Mouse (Mus musculus): ENCODE results near the gene Plcl1. TPM values are rescaled to one million over a fixed set of nuclear protein-coding genes. Genes with fewer than 3 reads are reported as not detected.

Plcl1 gene
- polyA plus RNA-seq, 1 experiment from 2014 or later, result 4.2 TPM

GRCm38 (mm10) chr1:55700016-55700415 lies 294.3 kb downstream of the Plcl1 start:
- ATAC-seq (ENCODE audit: low FRiP score), result no peak
- H3K4me3 ChIP-seq, result no peak overlapping the region
- 97% methylated on average over 1 of the region's 1 CpGs for WGBS

GRCm38 (mm10) chr1:55700726-55701125 lies 295.0 kb downstream of the Plcl1 start:
- Histone ChIP-seq H3K4me1 (replicated peaks) (peaks cover 28% of the 10 kb centered on the region), H3K4me3 (no peak overlapping the region), H3K9ac (no peak overlapping the region), H3K9me3 (0 out of 2 replicates have a peak, but pooled peaks cover 2% of the 10 kb centered on the region), H3K36me3 (no peaks in the 10 kb centered on the region; the same call in 1 of the 2 replicates), H3K27ac (no peak overlapping the region), H3K4me2 (no peak overlapping the region), H3K27me3 (no peaks in the 10 kb centered on the region)
- no peak for ATAC-seq (ENCODE audit: low FRiP score)
- 27% methylated on average over 6 of the region's 6 CpGs for WGBS

More at GRCm38 (mm10) chr1:55700016-55700415, 294.3 kb downstream of the Plcl1 start:
- H3K4me2 ChIP-seq, result no peak overlapping the region
- peaks cover 20% of the 10 kb centered on the region for H3K4me1 ChIP-seq (replicated peaks)
- no peak overlapping the region for H3K27ac ChIP-seq
- no peaks in the 10 kb centered on the region for H3K27me3 ChIP-seq
- no peaks in the 10 kb centered on the region; the same call in 1 of the 2 replicates for H3K36me3 ChIP-seq
- 0 out of 2 replicates have a peak, but pooled peaks cover 2% of the 10 kb centered on the region for H3K9me3 ChIP-seq
- H3K9ac ChIP-seq, result no peak overlapping the region

DNA sequence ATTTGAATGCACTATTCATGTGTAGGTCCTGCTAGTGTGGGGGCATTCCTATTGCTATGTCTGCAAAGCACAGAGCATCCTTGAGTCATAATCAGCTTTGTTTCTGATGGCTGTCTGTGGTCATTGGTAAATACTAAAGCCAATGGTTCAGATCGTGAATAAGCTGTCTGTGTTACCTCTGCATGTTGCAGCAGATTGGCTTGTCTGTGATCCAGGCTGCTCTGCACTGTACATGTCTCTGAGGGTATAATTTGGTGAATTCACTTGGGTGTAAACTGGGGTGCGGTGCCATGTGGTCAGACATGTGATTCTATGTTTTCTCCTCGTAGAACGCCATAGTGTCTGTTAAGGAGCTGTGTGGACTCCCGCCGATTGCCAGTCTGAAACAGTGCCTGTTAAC lies 295.9 kb downstream of the Plcl1 start:
- WGBS, result 66% methylated on average over 6 of the region's 6 CpGs
- Histone ChIP-seq H3K4me1 (replicated peaks) (peaks cover 28% of the 10 kb centered on the region), H3K9me3 (0 out of 2 replicates have a peak, but pooled peaks cover 2% of the 10 kb centered on the region), H3K27ac (no peak overlapping the region; the same call in 1 of the 2 replicates), H3K36me3 (no peaks in the 10 kb centered on the region), H3K27me3 (no peaks in the 10 kb centered on the region), H3K4me3 (no peak overlapping the region), H3K4me2 (no peak overlapping the region), H3K9ac (no peak overlapping the region)
- ATAC-seq (ENCODE audit: low FRiP score), result peak; percentile 37; the same call in 1 of the 2 replicates

DNA sequence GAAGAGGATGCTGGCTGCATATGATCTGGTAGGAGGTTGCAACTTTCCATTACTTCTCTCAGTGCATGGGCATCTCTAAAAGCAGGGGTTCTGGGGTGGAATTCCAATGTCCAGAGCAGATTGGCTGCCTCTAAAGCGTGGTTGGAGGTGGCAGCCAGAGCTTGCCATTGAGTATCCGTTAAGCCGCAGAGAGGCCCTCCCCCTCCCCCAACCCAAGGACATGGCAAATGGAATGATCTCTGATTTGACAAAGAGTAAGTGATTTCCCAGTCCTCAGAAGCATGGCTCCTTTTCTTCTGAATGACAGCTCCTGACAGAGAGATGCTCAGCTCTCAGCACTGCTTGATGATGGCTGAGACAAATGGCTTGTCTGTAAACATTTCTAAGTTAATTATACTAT lies 296.4 kb downstream of the Plcl1 start:
- Histone ChIP-seq H3K4me1 (replicated peaks) (peaks cover 28% of the 10 kb centered on the region), H3K27ac (no peak overlapping the region), H3K4me3 (no peak overlapping the region), H3K36me3 (no peaks in the 10 kb centered on the region), H3K4me2 (no peak overlapping the region), H3K9me3 (no peaks in the 10 kb centered on the region), H3K9ac (no peak overlapping the region), H3K27me3 (no peaks in the 10 kb centered on the region)
- 0 out of 2 replicates have a peak, but pooled peaks have one; percentile 14 for ATAC-seq (ENCODE audit: low FRiP score)
- WGBS, result 25% methylated on average over 3 of the region's 3 CpGs

DNA sequence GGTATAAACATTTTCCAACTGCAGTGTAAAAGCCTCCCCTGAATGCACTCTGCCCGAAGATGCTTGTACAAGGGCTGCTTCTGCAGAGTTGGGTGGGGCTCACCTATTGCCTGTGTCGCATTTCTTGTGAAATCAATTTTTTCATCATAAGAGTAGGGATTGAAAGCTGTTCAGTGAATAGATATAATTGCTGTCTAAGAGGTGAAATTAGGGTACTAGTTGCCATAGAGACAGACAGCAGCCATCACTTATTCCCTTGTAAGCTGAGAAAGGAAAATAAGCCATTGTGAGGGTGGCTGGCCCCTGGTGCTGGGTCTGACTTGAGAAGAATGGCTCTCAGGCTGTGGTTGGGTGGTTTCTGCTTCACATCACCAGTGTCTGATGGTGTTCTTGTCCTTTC lies 299.0 kb downstream of the Plcl1 start:
- Histone ChIP-seq H3K27ac (peak overlapping the region; percentile 64), H3K36me3 (no peaks in the 10 kb centered on the region), H3K9ac (no peak overlapping the region), H3K9me3 (no peaks in the 10 kb centered on the region), H3K4me2 (0 out of 2 replicates have a peak overlapping the region, but pooled peaks have one; percentile 8), H3K27me3 (no peaks in the 10 kb centered on the region), H3K4me3 (no peak overlapping the region), H3K4me1 (replicated peaks) (peaks cover 28% of the 10 kb centered on the region)
- WGBS, result 20% methylated on average over 2 of the region's 2 CpGs
- peak; percentile 72 for ATAC-seq (ENCODE audit: low FRiP score)

DNA sequence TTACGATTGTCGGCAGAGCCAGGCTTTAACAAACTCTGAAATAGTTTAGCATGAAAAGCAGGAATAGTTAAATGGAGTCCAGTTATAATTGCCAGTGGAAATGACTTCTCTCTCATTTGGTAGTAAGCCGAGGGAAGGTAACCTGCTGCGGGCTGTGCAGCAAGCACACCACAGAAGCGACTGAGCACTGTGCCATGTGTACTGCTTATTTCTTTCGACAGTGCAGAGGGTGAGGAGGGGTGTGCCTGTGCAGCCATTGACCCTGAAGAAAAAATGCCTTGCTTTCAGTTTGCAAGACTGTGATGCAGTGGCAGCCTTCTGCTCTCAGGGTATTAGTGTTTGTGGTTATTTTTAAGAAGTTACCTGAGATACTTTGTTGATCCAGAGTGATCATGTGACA lies 299.5 kb downstream of the Plcl1 start:
- WGBS, result 37% methylated on average over 6 of the region's 6 CpGs
- Histone ChIP-seq H3K9me3 (no peaks in the 10 kb centered on the region), H3K4me3 (no peak overlapping the region), H3K9ac (peak overlapping the region; percentile 11; the same call in 1 of the 2 replicates), H3K27ac (peak overlapping the region; percentile 64), H3K36me3 (no peaks in the 10 kb centered on the region), H3K27me3 (no peaks in the 10 kb centered on the region), H3K4me1 (replicated peaks) (peaks cover 28% of the 10 kb centered on the region), H3K4me2 (0 out of 2 replicates have a peak overlapping the region, but pooled peaks have one; percentile 8)
- peak; percentile 69 for ATAC-seq (ENCODE audit: low FRiP score)

- Histone ChIP-seq H3K36me3 (no peaks in the 10 kb centered on the region), H3K4me1 (replicated peaks) (peaks cover 25% of the 10 kb centered on the region), H3K9ac (no peak overlapping the region), H3K27me3 (no peaks in the 10 kb centered on the region), H3K27ac (no peak overlapping the region), H3K4me3 (no peak overlapping the region), H3K4me2 (no peak overlapping the region), H3K9me3 (no peaks in the 10 kb centered on the region)
- no peak for ATAC-seq (ENCODE audit: low FRiP score)
- WGBS, result 30% methylated on average over 3 of the region's 3 CpGs
Measured at GRCm38 (mm10) chr1:55705756-55706155, 300.0 kb downstream of the Plcl1 start.

GRCm38 (mm10) chr1:55706933-55707332 lies 301.2 kb downstream of the Plcl1 start:
- Histone ChIP-seq H3K36me3 (no peaks in the 10 kb centered on the region), H3K4me1 (replicated peaks) (peaks cover 16% of the 10 kb centered on the region), H3K27me3 (no peaks in the 10 kb centered on the region), H3K27ac (no peak overlapping the region), H3K9ac (no peak overlapping the region), H3K9me3 (no peaks in the 10 kb centered on the region), H3K4me2 (no peak overlapping the region), H3K4me3 (no peak overlapping the region)
- WGBS, result 45% methylated on average over 1 of the region's 1 CpGs
- no peak for ATAC-seq (ENCODE audit: low FRiP score)

GRCm38 (mm10) chr1:55717283-55717803 lies 311.6 kb downstream of the Plcl1 start:
- Histone ChIP-seq H3K27me3 (no peaks in the 10 kb centered on the region), H3K9ac (no peak overlapping the region), H3K9me3 (no peaks in the 10 kb centered on the region), H3K36me3 (no peaks in the 10 kb centered on the region), H3K4me3 (no peak overlapping the region), H3K4me2 (no peak overlapping the region), H3K27ac (no peak overlapping the region), H3K4me1 (replicated peaks) (no peaks in the 10 kb centered on the region)
- WGBS, result 76% methylated on average over 4 of the region's 4 CpGs
- ATAC-seq (ENCODE audit: low FRiP score), result no peak

- Histone ChIP-seq H3K4me2 (no peak overlapping the region), H3K4me1 (replicated peaks) (no peaks in the 10 kb centered on the region), H3K36me3 (no peaks in the 10 kb centered on the region), H3K27me3 (no peaks in the 10 kb centered on the region), H3K27ac (no peak overlapping the region), H3K9me3 (no peaks in the 10 kb centered on the region), H3K9ac (no peak overlapping the region), H3K4me3 (no peak overlapping the region)
- 76% methylated on average over 3 of the region's 3 CpGs for WGBS
- no peak for ATAC-seq (ENCODE audit: low FRiP score)
Measured at GRCm38 (mm10) chr1:55725428-55725827, 319.7 kb downstream of the Plcl1 start.

- Histone ChIP-seq H3K9ac (no peak overlapping the region), H3K9me3 (no peaks in the 10 kb centered on the region), H3K27me3 (no peaks in the 10 kb centered on the region), H3K4me3 (no peak overlapping the region), H3K27ac (no peak overlapping the region), H3K4me2 (no peak overlapping the region), H3K36me3 (no peaks in the 10 kb centered on the region), H3K4me1 (replicated peaks) (no peaks in the 10 kb centered on the region)
- WGBS, result 92% methylated on average over 3 of the region's 3 CpGs
- ATAC-seq (ENCODE audit: low FRiP score), result no peak
Measured at GRCm38 (mm10) chr1:55729332-55729731, 323.6 kb downstream of the Plcl1 start.

GRCm38 (mm10) chr1:55732951-55733350 lies 327.2 kb downstream of the Plcl1 start:
- WGBS, result 76% methylated on average over 3 of the region's 3 CpGs
- no peak overlapping the region for H3K4me3 ChIP-seq
- no peak for ATAC-seq (ENCODE audit: low FRiP score)

More at GRCm38 (mm10) chr1:55732951-55733350, 327.2 kb downstream of the Plcl1 start:
- Histone ChIP-seq H3K27me3 (no peaks in the 10 kb centered on the region; the same call in 1 of the 2 replicates), H3K4me2 (no peak overlapping the region), H3K27ac (no peak overlapping the region), H3K9me3 (no peaks in the 10 kb centered on the region), H3K4me1 (replicated peaks) (no peaks in the 10 kb centered on the region), H3K9ac (no peak overlapping the region), H3K36me3 (no peaks in the 10 kb centered on the region)
